Mouse (Mus musculus) right cerebral cortex, postnatal 10 days (tissue): ENCODE results near the gene Pcbd1.

Experiments used
- DNase-seq, 2 experiments: peaks; one replicate each; pipeline ENCODE4 v3.0.0; 2021; ENCODE audit warnings: low spot score in 2 of 2

Pcbd1 gene

GRCm38 (mm10) chr10:61089170-61090142 is at the start of gene Pcbd1:
Pcbd1 (plus strand) TSS chr10:61089331.
- peak in 1 of 2 experiments; percentile 40 for DNase-seq

DNA sequence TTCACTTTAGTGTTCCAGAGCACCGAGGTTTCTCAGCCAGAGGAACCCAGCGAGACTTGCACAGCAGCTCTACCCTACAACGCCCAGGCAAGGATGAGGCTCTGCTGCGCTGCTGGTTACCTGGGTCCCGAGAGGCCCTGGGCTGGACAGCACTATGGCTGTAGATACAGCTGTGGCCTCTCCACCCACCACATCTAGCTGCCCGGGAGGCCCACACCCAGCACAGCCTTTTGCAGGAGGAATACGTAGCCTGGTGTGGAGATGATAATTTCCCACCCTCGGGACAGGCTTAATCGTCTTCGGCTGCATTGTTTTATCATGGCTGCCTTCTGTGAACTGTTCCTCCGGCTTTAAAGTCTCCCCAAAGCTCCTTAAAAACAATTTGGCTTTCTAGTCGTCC is 49.5 kb upstream of the Pcbd1 start:
- DNase-seq: no peak

GRCm38 (mm10) chr10:61045081-61045480 is 44.0 kb upstream of the Pcbd1 start:
- DNase-seq: no peak

DNA sequence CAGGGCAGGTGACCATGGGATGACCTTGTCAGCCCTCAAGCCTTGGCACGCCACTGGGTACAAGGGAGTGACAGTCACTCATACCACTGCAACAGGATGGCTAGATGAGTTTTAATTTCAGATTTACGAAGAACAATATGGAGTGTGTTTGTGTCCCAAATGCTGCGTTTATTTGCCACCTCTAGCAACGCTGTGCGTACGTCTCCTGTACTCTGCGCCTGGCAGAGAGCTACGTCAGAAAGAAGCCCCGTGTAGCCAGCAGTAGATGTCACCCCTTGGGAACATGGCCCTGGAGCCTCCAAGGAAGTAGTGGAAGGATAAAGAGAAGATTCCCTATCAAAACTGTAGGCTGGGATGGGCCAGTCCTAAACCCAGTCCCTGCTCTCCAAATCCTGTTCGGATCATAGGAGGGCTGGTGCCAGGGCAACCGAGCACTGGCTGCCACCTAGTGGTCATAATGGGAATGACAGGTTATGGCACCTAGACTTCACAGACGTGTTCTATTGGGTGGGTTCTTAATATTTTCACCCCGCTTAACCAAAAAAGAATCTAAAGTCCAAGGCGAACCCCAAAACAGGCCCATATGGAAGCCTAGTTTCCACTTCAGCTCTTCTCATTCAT is 37.0 kb upstream of the Pcbd1 start:
- DNase-seq: peak; percentile 67 to 81

GRCm38 (mm10) chr10:61056661-61057060 is 32.5 kb upstream of the Pcbd1 start:
- DNase-seq: no peak

- no peak for DNase-seq
Measured at GRCm38 (mm10) chr10:61059101-61059500, 30.0 kb upstream of the Pcbd1 start.

- DNase-seq: no peak
Measured at GRCm38 (mm10) chr10:61059543-61060110, 29.5 kb upstream of the Pcbd1 start.

GRCm38 (mm10) chr10:61063271-61063864 is 25.8 kb upstream of the Pcbd1 start:
- no peak for DNase-seq

- no peak for DNase-seq
Measured at GRCm38 (mm10) chr10:61064635-61065034, 24.5 kb upstream of the Pcbd1 start.

DNA sequence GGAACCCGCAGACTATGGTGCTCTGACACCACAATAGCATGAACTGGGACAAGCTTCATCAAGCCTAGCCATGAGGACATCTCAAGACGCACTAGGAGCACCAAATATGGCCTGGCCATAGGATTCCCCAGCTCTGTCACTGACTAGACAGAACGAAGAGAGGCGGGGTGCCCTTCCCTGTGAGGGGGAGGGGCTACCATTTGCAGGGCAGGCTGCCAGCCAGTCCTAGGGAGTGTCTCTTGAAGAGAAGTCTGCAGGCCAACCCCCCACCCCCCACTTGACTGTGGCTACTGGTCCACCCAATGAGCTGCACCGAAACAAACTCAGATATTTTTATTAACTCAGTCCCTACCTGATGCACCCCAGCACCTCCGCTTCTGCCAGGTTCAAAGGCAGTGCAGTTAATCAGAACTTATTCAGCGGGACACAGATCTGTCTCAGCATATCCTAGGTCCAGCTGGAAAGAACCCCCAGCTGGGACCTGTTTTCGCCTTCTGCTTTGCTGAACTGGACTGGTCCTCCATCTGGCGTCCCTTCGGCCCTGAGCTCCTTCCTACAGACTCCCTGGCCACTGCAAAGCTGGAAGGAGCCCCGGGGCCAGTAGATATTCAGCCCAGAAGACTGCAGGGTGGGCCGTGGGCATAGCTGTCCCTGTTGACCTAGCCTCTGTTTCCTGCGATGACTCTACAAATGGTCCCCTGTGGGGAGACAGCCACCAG is 23.7 kb upstream of the Pcbd1 start:
- DNase-seq: no peak

DNA sequence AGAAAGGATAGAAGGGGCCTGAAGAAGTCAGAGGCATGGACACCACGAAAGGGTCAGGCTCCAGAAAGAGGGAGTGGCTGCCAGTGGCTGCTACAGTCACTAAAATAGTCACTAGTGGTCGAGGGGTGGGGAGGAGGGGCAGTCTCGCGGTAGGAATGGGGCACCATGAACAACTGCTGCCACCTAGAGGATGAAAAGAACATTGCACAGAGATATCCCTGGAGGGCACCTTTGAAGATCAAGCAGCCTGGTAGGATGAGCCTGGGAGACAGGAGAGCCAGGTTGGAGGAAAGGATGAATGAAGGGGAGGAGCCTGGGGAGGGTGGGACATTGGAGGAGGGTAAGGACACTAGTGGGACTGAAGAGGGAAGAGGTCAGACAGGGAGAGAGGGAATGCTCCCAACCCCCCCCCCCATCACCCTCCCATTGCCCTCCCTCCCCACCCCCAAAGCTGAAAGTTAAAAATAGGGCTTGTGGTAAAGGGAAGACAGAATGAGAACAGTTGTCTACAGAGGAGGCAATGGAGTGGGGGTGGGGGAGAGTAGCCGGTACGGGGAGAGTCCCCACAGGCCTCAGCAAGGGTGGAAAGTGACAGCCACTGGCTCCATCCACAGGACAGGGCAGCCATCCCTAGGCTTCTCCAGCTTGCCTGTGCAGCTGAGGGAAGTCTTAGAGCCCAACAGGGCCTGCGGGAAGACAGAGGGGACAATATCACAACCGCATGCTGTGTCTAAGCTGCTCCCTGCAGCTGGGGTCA is 20.5 kb upstream of the Pcbd1 start:
- peak; percentile 70 to 73 for DNase-seq

GRCm38 (mm10) chr10:61069248-61069647 is 19.9 kb upstream of the Pcbd1 start:
- no peak for DNase-seq

DNA sequence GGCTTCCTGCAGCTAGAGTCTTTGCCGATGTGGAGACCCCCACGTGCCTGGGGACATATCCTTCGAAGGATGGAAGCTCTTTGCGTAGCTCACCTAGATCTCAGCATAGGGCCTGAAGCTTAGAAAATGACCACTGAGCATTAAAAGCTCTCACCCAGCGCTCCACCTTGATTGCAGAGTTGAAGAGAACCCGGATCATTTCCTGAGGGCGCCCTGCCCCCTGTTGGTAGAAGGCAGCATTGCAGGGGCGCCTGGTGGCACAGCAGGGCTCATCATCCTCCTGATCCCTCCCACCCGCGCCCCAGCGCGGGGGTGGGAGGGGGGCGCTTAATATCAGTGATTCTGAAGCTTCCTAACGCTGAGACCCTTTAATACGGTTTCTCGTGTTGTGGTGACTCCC is 16.8 kb upstream of the Pcbd1 start:
- DNase-seq: peak; percentile 46 to 68

DNA sequence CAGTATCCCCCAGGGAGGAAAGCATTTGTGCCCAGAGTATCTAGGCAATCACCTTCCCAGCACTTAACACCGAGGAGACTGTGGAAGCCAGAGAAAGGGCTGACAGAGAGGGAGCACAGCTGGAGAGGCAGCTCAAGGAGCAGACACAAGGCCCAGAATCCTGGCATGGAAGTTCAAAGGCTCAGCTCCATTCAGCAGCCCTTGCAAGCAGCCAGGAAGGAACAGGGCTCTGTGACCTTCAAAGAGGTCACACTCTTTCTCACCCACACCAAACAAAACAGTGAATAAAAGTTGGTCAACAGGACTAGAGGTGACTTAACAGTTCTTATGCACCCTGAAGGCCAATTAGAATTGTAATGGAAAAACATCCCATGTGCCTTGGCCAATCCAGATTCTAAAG is 14.5 kb upstream of the Pcbd1 start:
- no peak for DNase-seq

DNA sequence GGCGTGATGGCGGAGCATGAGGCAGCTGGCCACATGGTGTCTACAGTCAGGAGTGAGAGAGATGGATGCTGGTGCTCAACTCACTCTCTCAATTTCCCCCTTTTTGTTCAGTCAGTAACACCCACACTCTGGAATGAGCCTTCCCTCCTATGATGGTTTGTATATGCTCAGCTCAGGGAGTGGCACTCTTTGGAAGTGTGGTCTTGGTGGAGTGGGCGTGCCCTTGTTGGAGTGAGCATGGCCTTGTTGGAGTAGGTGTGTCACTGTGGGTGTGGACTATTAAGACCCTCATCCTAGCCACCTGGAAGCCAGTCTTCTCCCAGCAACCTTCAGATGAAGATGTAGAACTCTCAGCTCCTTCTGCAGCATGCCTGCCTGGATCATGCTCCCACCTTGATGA is 13.5 kb upstream of the Pcbd1 start:
- DNase-seq: no peak

DNA sequence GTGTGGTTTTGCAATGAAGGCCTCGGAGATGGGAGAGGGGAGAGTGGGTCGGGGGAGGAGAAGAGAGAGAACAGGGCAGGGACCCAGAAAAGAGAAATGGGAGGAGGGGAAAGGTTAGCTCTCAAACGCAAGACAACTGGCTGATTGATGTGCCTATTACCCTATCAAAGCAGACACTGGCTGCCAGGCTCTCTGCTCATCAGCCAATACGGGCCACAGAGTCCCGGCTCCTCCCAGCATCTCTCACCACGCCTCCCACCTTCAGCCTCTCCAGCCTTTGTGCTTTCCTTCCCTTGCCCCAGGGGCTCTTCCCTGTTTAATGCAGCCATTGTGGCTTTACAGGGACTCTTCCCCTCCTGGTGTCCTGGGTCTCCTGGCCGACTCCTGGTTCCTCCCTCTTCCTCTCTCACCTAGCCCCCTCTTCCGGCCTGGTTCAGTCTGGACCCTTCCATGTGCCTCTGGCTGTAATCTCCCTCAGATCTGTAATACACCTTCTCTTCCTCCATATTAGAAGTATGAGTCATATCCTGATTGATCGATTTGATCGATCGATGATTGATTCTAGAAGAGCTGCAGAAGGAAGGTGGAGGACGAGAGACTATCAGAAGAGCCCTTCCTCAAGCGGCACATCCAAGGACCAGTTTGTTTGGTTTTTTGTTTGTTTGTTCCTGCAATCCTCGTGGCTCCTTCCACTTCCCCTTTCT is 8.8 kb upstream of the Pcbd1 start:
- peak; percentile 80 to 91 for DNase-seq

DNA sequence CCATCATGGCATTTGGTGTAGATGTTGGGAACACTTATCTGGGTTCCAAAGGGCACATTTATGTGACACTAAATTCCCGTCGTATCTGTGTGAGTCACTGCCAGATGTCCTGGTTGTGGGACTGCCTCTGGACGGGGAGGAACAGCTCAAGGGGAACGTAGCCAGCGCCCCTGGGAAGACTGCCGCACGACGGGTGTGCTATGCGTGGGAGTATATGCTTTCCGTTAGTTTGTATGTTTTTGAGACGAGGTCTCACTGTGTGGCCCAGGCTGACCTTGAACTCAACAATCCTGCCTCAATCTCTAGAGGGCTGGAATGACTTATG is 8.2 kb upstream of the Pcbd1 start:
- no peak for DNase-seq

DNA sequence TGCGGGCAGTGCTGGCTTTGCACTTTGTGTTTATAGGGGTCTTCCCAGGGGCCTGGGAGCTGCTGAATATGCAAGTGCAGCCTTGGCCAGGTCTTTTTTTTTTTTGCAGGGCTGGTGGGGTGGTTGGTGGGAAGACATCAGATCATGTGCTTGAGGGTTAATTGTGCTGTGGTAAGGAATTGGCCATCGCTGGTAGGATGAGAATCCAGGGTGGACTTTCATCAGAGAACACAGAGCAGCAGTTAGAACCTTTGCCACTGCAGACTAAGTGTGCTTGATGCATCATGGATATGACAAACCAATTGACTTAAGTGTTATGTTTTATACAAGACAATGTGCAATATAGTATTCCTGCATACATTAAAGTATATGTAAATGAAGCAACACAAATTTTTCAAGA is 3.8 kb upstream of the Pcbd1 start:
- no peak for DNase-seq

GRCm38 (mm10) chr10:61086502-61086901 is 2.6 kb upstream of the Pcbd1 start:
- no peak for DNase-seq

- no peak for DNase-seq
Measured at GRCm38 (mm10) chr10:61088468-61088867, 663 bp upstream of the Pcbd1 start.
